Mouse (Mus musculus): Measurements from ENCODE around the gene Dync1li1.
"Not testable (repeated sequence)": the region's sequence is repeated elsewhere in the genome, so short reads cannot be mapped to it uniquely, and the experiment has no call there.

DNA sequence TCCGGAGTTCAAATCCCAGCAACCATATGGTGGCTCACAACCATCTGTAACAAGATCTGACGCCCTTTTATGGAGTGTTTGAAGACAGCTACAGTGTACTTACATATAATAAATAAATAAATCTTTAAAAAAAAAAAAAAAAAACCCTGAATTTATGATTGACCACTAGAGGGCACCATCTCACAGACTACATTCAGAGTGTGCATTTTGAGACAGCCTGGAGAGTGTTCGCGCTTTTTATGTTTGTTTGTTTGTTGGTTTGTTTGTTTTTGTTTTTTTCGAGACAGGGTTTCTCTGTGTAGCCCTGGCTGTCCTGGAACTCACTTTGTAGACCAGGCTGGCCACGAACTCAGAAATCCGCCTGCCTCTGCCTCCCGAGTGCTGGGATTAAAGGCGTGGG is 40.1 kb upstream of the Dync1li1 start:
- not testable (repeated sequence) for TF ChIP-seq POLR2A (IDR thresholded peaks at IDR 0.05; ENCODE audit: borderline replicate concordance, insufficient read depth, low read length)
- peak; percentile 45; the same call in 1 of the 2 replicates for TF ChIP-seq CTCF (IDR thresholded peaks at IDR 0.05; ENCODE audit: borderline replicate concordance, insufficient read depth, low read depth, low read length)

Measured in cerebellum, adult 2 months (tissue).